Mouse (Mus musculus): ENCODE results near the gene Ercc6. TPM values are rescaled to one million over a fixed set of nuclear protein-coding genes. Genes with fewer than 3 reads are reported as not detected.
A peak's percentile ranks its signal among the peaks of the same experiment; 100 is the strongest.

Ercc6 gene
- polyA plus RNA-seq, 1 experiment: 4.1 TPM

- peak overlapping the region; percentile 92; the same call in 1 of the 2 replicates for H3K4me3 ChIP-seq (ENCODE audit: extremely low read depth, insufficient read depth, insufficient read length)
Observed at GRCm38 (mm10) chr14:32512912-32513311, 409 bp upstream of the Ercc6 start.

GRCm38 (mm10) chr14:32516086-32516485 is 2.8 kb downstream of the Ercc6 start:
- Histone ChIP-seq H3K4me3 (ENCODE audit: extremely low read depth, insufficient read depth, insufficient read length) (no peak overlapping the region), H3K36me3 (ENCODE audit: control insufficient read depth, insufficient read depth, low read length) (peaks cover 16% of the 10 kb centered on the region), H3K27ac (ENCODE audit: insufficient read depth, low read length) (no peak overlapping the region), H3K27me3 (ENCODE audit: control insufficient read depth, insufficient read depth, low read length) (no peaks in the 10 kb centered on the region), H3K4me1 (ENCODE audit: control insufficient read depth, insufficient read depth, insufficient read length) (no peaks in the 10 kb centered on the region; the same call in 1 of the 2 replicates)
- DNase-seq (ENCODE audit: low read depth in 1 of 2, low spot score in 2 of 2): peak in 1 of 2 experiments; percentile 53
- TF ChIP-seq POLR2A (IDR thresholded peaks at IDR 0.05; ENCODE audit: low read depth, low read length) (no peak), CTCF (IDR thresholded peaks at IDR 0.05; ENCODE audit: extremely low read depth, insufficient read depth, insufficient read length, insufficient replicate concordance) (no peak)
- WGBS: 31% methylated on average over 1 of the region's 1 CpGs

More at GRCm38 (mm10) chr14:32512912-32513311, 409 bp upstream of the Ercc6 start:
- no peak overlapping the region for H3K27ac ChIP-seq (ENCODE audit: insufficient read depth, low read length)
- TF ChIP-seq CTCF (IDR thresholded peaks at IDR 0.05; ENCODE audit: extremely low read depth, insufficient read depth, insufficient read length, insufficient replicate concordance): no peak
- no peak for TF ChIP-seq POLR2A (IDR thresholded peaks at IDR 0.05; ENCODE audit: low read depth, low read length)
- DNase-seq (ENCODE audit: low read depth in 1 of 2, low spot score in 2 of 2): peak in 1 of 2 experiments; percentile 10
- peaks cover 5% of the 10 kb centered on the region for H3K36me3 ChIP-seq (ENCODE audit: control insufficient read depth, insufficient read depth, low read length)
- H3K27me3 ChIP-seq (ENCODE audit: control insufficient read depth, insufficient read depth, low read length): no peaks in the 10 kb centered on the region
- H3K4me1 ChIP-seq (ENCODE audit: control insufficient read depth, insufficient read depth, insufficient read length): no peaks in the 10 kb centered on the region; the same call in 1 of the 2 replicates
- 46% methylated on average over 9 of the region's 9 CpGs for WGBS

- 94% methylated on average over 2 of the region's 2 CpGs for WGBS
- Histone ChIP-seq H3K4me1 (ENCODE audit: control insufficient read depth, insufficient read depth, insufficient read length) (no peaks in the 10 kb centered on the region), H3K36me3 (ENCODE audit: control insufficient read depth, insufficient read depth, low read length) (peaks cover 25% of the 10 kb centered on the region), H3K27ac (ENCODE audit: insufficient read depth, low read length) (no peak overlapping the region), H3K27me3 (ENCODE audit: control insufficient read depth, insufficient read depth, low read length) (no peaks in the 10 kb centered on the region), H3K4me3 (ENCODE audit: extremely low read depth, insufficient read depth, insufficient read length) (no peak overlapping the region)
- no peak for TF ChIP-seq POLR2A (IDR thresholded peaks at IDR 0.05; ENCODE audit: low read depth, low read length)
- TF ChIP-seq CTCF (IDR thresholded peaks at IDR 0.05; ENCODE audit: extremely low read depth, insufficient read depth, insufficient read length, insufficient replicate concordance): no peak
- DNase-seq (ENCODE audit: low read depth in 1 of 2, low spot score in 2 of 2): no peak
Observed at GRCm38 (mm10) chr14:32518543-32518942, 5.2 kb downstream of the Ercc6 start.

GRCm38 (mm10) chr14:32520400-32520926 is 7.1 kb downstream of the Ercc6 start:
- H3K27ac ChIP-seq (ENCODE audit: insufficient read depth, low read length): no peak overlapping the region
- H3K4me3 ChIP-seq (ENCODE audit: extremely low read depth, insufficient read depth, insufficient read length): no peak overlapping the region
- no peak for DNase-seq (ENCODE audit: low read depth in 1 of 2, low spot score in 2 of 2)
- no peak for TF ChIP-seq CTCF (IDR thresholded peaks at IDR 0.05; ENCODE audit: extremely low read depth, insufficient read depth, insufficient read length, insufficient replicate concordance)
- TF ChIP-seq POLR2A (IDR thresholded peaks at IDR 0.05; ENCODE audit: low read depth, low read length): no peak
- 79% methylated on average over 7 of the region's 7 CpGs for WGBS
- H3K27me3 ChIP-seq (ENCODE audit: control insufficient read depth, insufficient read depth, low read length): no peaks in the 10 kb centered on the region
- no peaks in the 10 kb centered on the region for H3K4me1 ChIP-seq (ENCODE audit: control insufficient read depth, insufficient read depth, insufficient read length)
- H3K36me3 ChIP-seq (ENCODE audit: control insufficient read depth, insufficient read depth, low read length): peaks cover 25% of the 10 kb centered on the region

GRCm38 (mm10) chr14:32522336-32522735 is 9.0 kb downstream of the Ercc6 start:
- Histone ChIP-seq H3K27ac (ENCODE audit: insufficient read depth, low read length) (no peak overlapping the region), H3K36me3 (ENCODE audit: control insufficient read depth, insufficient read depth, low read length) (peaks cover 34% of the 10 kb centered on the region), H3K27me3 (ENCODE audit: control insufficient read depth, insufficient read depth, low read length) (no peaks in the 10 kb centered on the region), H3K4me3 (ENCODE audit: extremely low read depth, insufficient read depth, insufficient read length) (no peak overlapping the region), H3K4me1 (ENCODE audit: control insufficient read depth, insufficient read depth, insufficient read length) (no peaks in the 10 kb centered on the region)
- no peak for DNase-seq (ENCODE audit: low read depth in 1 of 2, low spot score in 2 of 2)
- TF ChIP-seq POLR2A (IDR thresholded peaks at IDR 0.05; ENCODE audit: low read depth, low read length) (no peak), CTCF (IDR thresholded peaks at IDR 0.05; ENCODE audit: extremely low read depth, insufficient read depth, insufficient read length, insufficient replicate concordance) (no peak)
- 62% methylated on average over 2 of the region's 2 CpGs for WGBS

DNA sequence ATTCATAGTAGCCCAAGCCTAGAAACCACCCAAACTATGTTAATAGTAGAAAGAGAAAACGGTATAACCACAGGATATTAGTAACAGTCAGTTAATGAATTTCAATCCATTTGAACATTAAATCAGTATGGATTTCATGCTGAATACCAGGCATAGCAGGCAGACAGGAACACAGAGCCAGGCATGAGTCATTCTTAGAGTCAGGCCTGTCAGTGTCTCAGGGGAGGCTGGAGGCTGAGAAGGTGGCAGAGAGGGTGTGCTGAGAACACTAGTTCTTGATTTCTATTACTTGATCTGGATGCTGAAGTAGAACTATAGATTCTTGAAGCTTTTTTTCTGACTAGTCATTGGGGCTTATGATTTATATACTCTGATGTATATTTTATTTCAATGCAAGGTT is 10.8 kb downstream of the Ercc6 start:
- WGBS: 96% methylated on average over 1 of the region's 1 CpGs
- Histone ChIP-seq H3K27ac (ENCODE audit: insufficient read depth, low read length) (no peak overlapping the region), H3K36me3 (ENCODE audit: control insufficient read depth, insufficient read depth, low read length) (peaks cover 29% of the 10 kb centered on the region), H3K4me3 (ENCODE audit: extremely low read depth, insufficient read depth, insufficient read length) (no peak overlapping the region), H3K27me3 (ENCODE audit: control insufficient read depth, insufficient read depth, low read length) (no peaks in the 10 kb centered on the region), H3K4me1 (ENCODE audit: control insufficient read depth, insufficient read depth, insufficient read length) (no peaks in the 10 kb centered on the region)
- DNase-seq (ENCODE audit: low read depth in 1 of 2, low spot score in 2 of 2): no peak
- TF ChIP-seq CTCF (IDR thresholded peaks at IDR 0.05; ENCODE audit: extremely low read depth, insufficient read depth, insufficient read length, insufficient replicate concordance) (no peak), POLR2A (IDR thresholded peaks at IDR 0.05; ENCODE audit: low read depth, low read length) (no peak)

GRCm38 (mm10) chr14:32525996-32526705 is 12.8 kb downstream of the Ercc6 start:
- Histone ChIP-seq H3K27ac (ENCODE audit: insufficient read depth, low read length) (no peak overlapping the region), H3K27me3 (ENCODE audit: control insufficient read depth, insufficient read depth, low read length) (no peaks in the 10 kb centered on the region), H3K4me1 (ENCODE audit: control insufficient read depth, insufficient read depth, insufficient read length) (no peaks in the 10 kb centered on the region), H3K4me3 (ENCODE audit: extremely low read depth, insufficient read depth, insufficient read length) (no peak overlapping the region), H3K36me3 (ENCODE audit: control insufficient read depth, insufficient read depth, low read length) (peaks cover 22% of the 10 kb centered on the region)
- DNase-seq (ENCODE audit: low read depth in 1 of 2, low spot score in 2 of 2): no peak
- WGBS: 90% methylated on average over 14 of the region's 14 CpGs
- no peak for TF ChIP-seq CTCF (IDR thresholded peaks at IDR 0.05; ENCODE audit: extremely low read depth, insufficient read depth, insufficient read length, insufficient replicate concordance)
- no peak for TF ChIP-seq POLR2A (IDR thresholded peaks at IDR 0.05; ENCODE audit: low read depth, low read length)

Measured in spleen, adult 2 months (tissue).